Mouse (Mus musculus) intestine, postnatal 0 days (tissue): ENCODE data around the gene Acap2. TPM values are rescaled to one million over a fixed set of nuclear protein-coding genes. Genes with fewer than 3 reads are reported as not detected.
A peak's percentile ranks its signal among the peaks of the same experiment; 100 is the strongest.

ENCODE experiments used
- ATAC-seq: fragments of 200-750 bp; cut with Nextera tagmentation; 2 replicates; pipeline ENCODE4 v1.8.0; 2017; ENCODE audit warnings: mild to moderate bottlenecking, moderate TSS enrichment, moderate library complexity
- H3K27ac ChIP-seq: fragments of 300-500 bp; sonication (generic); 2 replicates; pipeline ENCODE4 v1.5.1; 2014; ENCODE audit warnings: mild to moderate bottlenecking, low read depth, low read length, moderate library complexity
- H3K27me3 ChIP-seq: fragments of 300-500 bp; sonication (generic); replicated peaks from 2 replicates; pipeline ENCODE4 v1.6.1; 2014; ENCODE audit warnings: low read length, mixed read lengths; ENCODE audit not compliant: control insufficient read depth, insufficient read depth
- H3K36me3 ChIP-seq: fragments of 300-500 bp; sonication (generic); 2 replicates; pipeline ENCODE4 v1.6.1; 2014; ENCODE audit warnings: mild to moderate bottlenecking, moderate library complexity; ENCODE audit not compliant: control insufficient read depth, insufficient read depth
- H3K4me1 ChIP-seq: fragments of 300-500 bp; sonication (generic); replicated peaks from 2 replicates; pipeline ENCODE4 v1.6.1; 2014; ENCODE audit warnings: antibody characterized with exemption, low read length, mixed read lengths; ENCODE audit not compliant: control insufficient read depth, insufficient read depth
- H3K4me2 ChIP-seq: fragments of 300-500 bp; sonication (generic); replicated peaks from 2 replicates; pipeline ENCODE4 v1.6.1; 2014; ENCODE audit warnings: low read depth, mild to moderate bottlenecking, moderate library complexity
- H3K4me3 ChIP-seq: fragments of 300-500 bp; sonication (generic); 2 replicates; pipeline ENCODE4 v1.5.1; 2014; ENCODE audit warnings: low read depth, low read length
- H3K9ac ChIP-seq: fragments of 300-500 bp; sonication (generic); 2 replicates; pipeline ENCODE4 v1.6.1; 2014; ENCODE audit warnings: mild to moderate bottlenecking, low read depth, low read length
- H3K9me3 ChIP-seq: fragments of 300-500 bp; sonication (generic); 2 replicates; pipeline ENCODE4 v1.6.1; 2016; ENCODE audit warnings: mixed run types; ENCODE audit not compliant: control insufficient read depth
- CTCF ChIP-seq: sonication (generic); IDR thresholded peaks from 2 replicates; pipeline ENCODE4 v1.5.1; 2016; ENCODE audit warnings: low read depth, mild to moderate bottlenecking, control low read depth, antibody characterized with exemption, moderate library complexity
- WGBS: fragments of 180-500 bp; shearing (Covaris S2); extraction: QIAGEN DNeasy Blood & Tissue Kit; methylation state at CpG from one replicate; pipeline ENCODE4 v1.1.7; 2014; 5-methylcytosine and 5-hydroxymethylcytosine counted together
- polyA plus RNA-seq: library from polyadenylated mRNA; unstranded; fragments of >200 nt; fragmentation: Nextera tagmentation; extraction: Ambion mirVana; gene quantifications from 2 replicates; pipeline ENCODE4 v1.2.1, GENCODE M21; 2015

The Acap2 gene
- polyA plus RNA-seq, 1 experiment from 2014 or later, result 10.6 TPM

- H3K9me3 ChIP-seq, result no peaks in the 10 kb centered on the region
- H3K36me3 ChIP-seq, result no peaks in the 10 kb centered on the region
- TF ChIP-seq CTCF, result peak; percentile 69
- peaks cover 7% of the 10 kb centered on the region; the same call in 1 of the 2 replicates for H3K4me1 ChIP-seq
- H3K4me3 ChIP-seq, result peak overlapping the region; percentile 93
- H3K9ac ChIP-seq, result peak overlapping the region; percentile 93
- ATAC-seq, result peak; percentile 7
- no peaks in the 10 kb centered on the region for H3K27me3 ChIP-seq
- peak overlapping the region; percentile 96 for H3K27ac ChIP-seq
- H3K4me2 ChIP-seq, result peak overlapping the region; percentile 87
- WGBS, result under 1% methylated on average over 56 of the region's 56 CpGs
Measured at GRCm38 (mm10) chr16:31199926-31200789, 887 bp downstream of the Acap2 start.

- peaks cover 13% of the 10 kb centered on the region for H3K4me1 ChIP-seq
- H3K9ac ChIP-seq, result peak overlapping the region; percentile 93
- no peaks in the 10 kb centered on the region for H3K36me3 ChIP-seq
- peak overlapping the region; percentile 96; the same call in 1 of the 2 replicates for H3K27ac ChIP-seq
- WGBS, result 3% methylated on average over 14 of the region's 14 CpGs
- no peak for ATAC-seq
- no peaks in the 10 kb centered on the region for H3K27me3 ChIP-seq
- peak overlapping the region; percentile 87 for H3K4me2 ChIP-seq
- H3K9me3 ChIP-seq, result no peaks in the 10 kb centered on the region
- peak overlapping the region; percentile 93 for H3K4me3 ChIP-seq
- TF ChIP-seq CTCF, result no peak
Measured at GRCm38 (mm10) chr16:31199591-31199925, 1.5 kb downstream of the Acap2 start.

- no peaks in the 10 kb centered on the region for H3K27me3 ChIP-seq
- 51% methylated on average over 3 of the region's 3 CpGs for WGBS
- H3K4me1 ChIP-seq, result peaks cover 18% of the 10 kb centered on the region
- H3K36me3 ChIP-seq, result no peaks in the 10 kb centered on the region
- H3K4me2 ChIP-seq, result no peak overlapping the region
- H3K9me3 ChIP-seq, result no peaks in the 10 kb centered on the region
- H3K9ac ChIP-seq, result no peak overlapping the region
- no peak overlapping the region for H3K4me3 ChIP-seq
- ATAC-seq, result no peak
- no peak overlapping the region for H3K27ac ChIP-seq
- TF ChIP-seq CTCF, result no peak
Measured at GRCm38 (mm10) chr16:31196971-31197370, 4.1 kb downstream of the Acap2 start.

GRCm38 (mm10) chr16:31192526-31192925 is 8.5 kb downstream of the Acap2 start:
- Histone ChIP-seq H3K4me3 (no peak overlapping the region), H3K36me3 (no peaks in the 10 kb centered on the region), H3K4me1 (peaks cover 18% of the 10 kb centered on the region), H3K9ac (no peak overlapping the region), H3K9me3 (no peaks in the 10 kb centered on the region), H3K27me3 (no peaks in the 10 kb centered on the region), H3K27ac (no peak overlapping the region), H3K4me2 (peak overlapping the region; percentile 30; the same call in 1 of the 2 replicates)
- ATAC-seq, result no peak
- WGBS, result 73% methylated on average over 3 of the region's 3 CpGs
- no peak for TF ChIP-seq CTCF

- ATAC-seq, result no peak
- H3K27ac ChIP-seq, result peak overlapping the region; percentile 21; the same call in 1 of the 2 replicates
- no peaks in the 10 kb centered on the region for H3K27me3 ChIP-seq
- WGBS, result 42% methylated on average over 6 of the region's 6 CpGs
- no peak overlapping the region for H3K4me3 ChIP-seq
- H3K4me2 ChIP-seq, result peak overlapping the region; percentile 30; the same call in 1 of the 2 replicates
- no peak for TF ChIP-seq CTCF
- H3K4me1 ChIP-seq, result peaks cover 18% of the 10 kb centered on the region
- no peaks in the 10 kb centered on the region for H3K9me3 ChIP-seq
- H3K9ac ChIP-seq, result no peak overlapping the region
- H3K36me3 ChIP-seq, result no peaks in the 10 kb centered on the region
Measured at GRCm38 (mm10) chr16:31191818-31192217, 9.2 kb downstream of the Acap2 start.

GRCm38 (mm10) chr16:31190426-31190825 is 10.6 kb downstream of the Acap2 start:
- no peak for TF ChIP-seq CTCF
- H3K4me3 ChIP-seq, result no peak overlapping the region
- no peaks in the 10 kb centered on the region for H3K9me3 ChIP-seq
- no peak overlapping the region for H3K4me2 ChIP-seq
- WGBS, result 88% methylated on average over 8 of the region's 8 CpGs
- no peak for ATAC-seq
- no peak overlapping the region for H3K9ac ChIP-seq
- no peaks in the 10 kb centered on the region for H3K36me3 ChIP-seq
- H3K4me1 ChIP-seq, result peaks cover 16% of the 10 kb centered on the region
- H3K27me3 ChIP-seq, result no peaks in the 10 kb centered on the region
- H3K27ac ChIP-seq, result no peak overlapping the region
